Comparison of ENCODE assay signal across 8 mouse cellular contexts in the genomic region with DNA sequence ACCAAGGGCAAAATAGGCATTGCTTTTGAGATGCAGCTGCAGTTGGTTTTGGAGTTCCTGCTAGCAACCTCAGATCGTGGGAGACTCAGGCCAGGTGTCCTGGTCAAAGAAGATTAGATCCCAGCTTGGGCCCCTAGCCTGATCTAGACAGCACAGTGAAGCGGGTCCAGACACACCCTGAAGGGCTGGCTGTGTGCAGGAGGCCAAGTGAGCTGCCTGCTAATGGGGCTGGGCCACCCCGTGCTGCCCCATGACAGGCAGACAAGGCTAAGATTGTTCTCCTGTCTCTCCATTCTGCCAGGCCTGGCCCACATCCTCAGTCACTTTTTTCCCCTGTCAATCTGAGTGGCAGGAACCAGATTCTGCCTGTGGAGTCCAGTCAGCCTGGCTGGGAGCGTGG. TPM values are rescaled to one million over a fixed set of nuclear protein-coding genes. Genes with fewer than 3 reads are reported as not detected.
DNase-seq lines count a peak whose midpoint lies in the region; ATAC-seq and TF ChIP-seq lines count a peak whose summit lies in the region.
"Had no signal": no experiment of that assay in that cellular context is flagged by ENCODE, and none has a peak within 500 bp of the region (broad histone marks: within the 10 kb centered on the region; RNA-seq: fewer than 3 reads in every experiment).

No protein-coding gene starts in this region.

- H3K4me3 ChIP-seq in olfactory bulb, adult 2 months (ENCODE audit: insufficient read depth, low read depth, low read length) = no peak overlapping the region
- H3K4me3 ChIP-seq: neural tube, embryonic 12.5 days had no signal

- DNase-seq in left cerebral cortex, postnatal 4 days = peak; percentile 39
- no peak for DNase-seq in left cerebral cortex, adult 18-20 months (ENCODE audit: low spot score in 2 of 2)
- peak; percentile 82 for DNase-seq in layer of hippocampus, adult 9-11 months
- no peak for DNase-seq in frontal cortex, postnatal 14 days (ENCODE audit: low spot score in 2 of 2)
- DNase-seq in kidney, adult 9 months = no peak

- TF ChIP-seq POLR2A in olfactory bulb, adult 2 months (IDR thresholded peaks at IDR 0.05; ENCODE audit: insufficient read depth, low read depth, low read length) = no peak

- 43% methylated on average over 4 of the region's 4 CpGs for WGBS in olfactory bulb, adult 2 months

- peak; percentile 72 for ATAC-seq in erythroid progenitor cell, adult 5-6 weeks (replicated peaks; ENCODE audit: low FRiP score, poor library complexity, severe bottlenecking)

- peak overlapping the region; percentile 38; the same call in 1 of the 2 replicates for H3K27ac ChIP-seq in olfactory bulb, adult 2 months (ENCODE audit: insufficient read depth, low read depth, low read length)
- H3K27ac ChIP-seq: neural tube, embryonic 12.5 days had no signal

- TF ChIP-seq CTCF in olfactory bulb, adult 2 months (IDR thresholded peaks at IDR 0.05; ENCODE audit: insufficient read depth, low read depth, low read length) = no peak

- intact Hi-C loops in left cerebral cortex, postnatal 4 days (cut with DNase I) = no loop called here

- H3K4me1 ChIP-seq in olfactory bulb, adult 2 months (ENCODE audit: control insufficient read depth, insufficient read depth, low read length) = peaks cover 28% of the 10 kb centered on the region

RNA-seq across cellular contexts. Expression of gene Paqr6, which starts 0.7 kb away (rescaled TPM):
- total RNA-seq in left cerebral cortex, postnatal 4 days (2021) = 1 to 10 TPM; 1.9 to 2.1 TPM
- total RNA-seq in left cerebral cortex, adult 18-20 months (2021) = 10 to 100 TPM in 1 of 2 experiments, 1 to 10 TPM in 1; 8.6 to 11.0 TPM
- total RNA-seq in erythroid progenitor cell, adult 5-6 weeks (2015; ENCODE audit: low replicate concordance) = not detected in 2 replicates
- 1.3 TPM in 1 of 2 replicates, not detected in the other for total RNA-seq in erythroid progenitor cell, adult 5-6 weeks (2017; ENCODE audit: low replicate concordance)
- polyA plus RNA-seq in olfactory bulb, adult 2 months (2012; ENCODE audit: insufficient read depth, insufficient read length, low replicate concordance, missing spikeins) = not detected in 2 replicates

RNA-seq across cellular contexts. Expression of gene Bglap3, which starts 8.8 kb away (rescaled TPM):
- total RNA-seq in left cerebral cortex, postnatal 4 days (2021) = under 1 TPM in 1 of 2 experiments, not detected in 1; 0.36 TPM
- total RNA-seq in left cerebral cortex, adult 18-20 months (2021) = 1 to 10 TPM; 1.7 to 1.9 TPM
- total RNA-seq in erythroid progenitor cell, adult 5-6 weeks (2015; ENCODE audit: low replicate concordance) = not detected in 2 replicates
- not detected in 2 replicates for total RNA-seq in erythroid progenitor cell, adult 5-6 weeks (2017; ENCODE audit: low replicate concordance)
- not detected in 2 replicates for polyA plus RNA-seq in olfactory bulb, adult 2 months (2012; ENCODE audit: insufficient read depth, insufficient read length, low replicate concordance, missing spikeins)
- polyA plus RNA-seq: neural tube, embryonic 12.5 days had no signal

RNA-seq across cellular contexts. Expression of gene Bglap2, which starts 14.8 kb away (rescaled TPM):
- not detected for total RNA-seq in left cerebral cortex, postnatal 4 days (2021)
- 1 to 10 TPM in 1 of 2 experiments, not detected in 1; 2.0 TPM for total RNA-seq in left cerebral cortex, adult 18-20 months (2021)
- not detected in 2 replicates for total RNA-seq in erythroid progenitor cell, adult 5-6 weeks (2015; ENCODE audit: low replicate concordance)
- 3.9 TPM in 1 of 2 replicates, not detected in the other for total RNA-seq in erythroid progenitor cell, adult 5-6 weeks (2017; ENCODE audit: low replicate concordance)
- polyA plus RNA-seq in olfactory bulb, adult 2 months (2012; ENCODE audit: insufficient read depth, insufficient read length, low replicate concordance, missing spikeins) = not detected in 2 replicates
- polyA plus RNA-seq: neural tube, embryonic 12.5 days had no signal

RNA-seq across cellular contexts. Expression of gene Bglap, which starts 20.6 kb away (rescaled TPM):
- not detected for total RNA-seq in left cerebral cortex, postnatal 4 days (2021)
- not detected for total RNA-seq in left cerebral cortex, adult 18-20 months (2021)
- 3.6 TPM in 1 of 2 replicates, not detected in the other for total RNA-seq in erythroid progenitor cell, adult 5-6 weeks (2015; ENCODE audit: low replicate concordance)
- total RNA-seq in erythroid progenitor cell, adult 5-6 weeks (2017; ENCODE audit: low replicate concordance) = not detected in 2 replicates
- not detected in 2 replicates for polyA plus RNA-seq in olfactory bulb, adult 2 months (2012; ENCODE audit: insufficient read depth, insufficient read length, low replicate concordance, missing spikeins)
- polyA plus RNA-seq: neural tube, embryonic 12.5 days had no signal

RNA-seq across cellular contexts. Expression of gene Smg5, which starts 27.6 kb away (rescaled TPM):
- 10 to 100 TPM; 76.7 to 79.8 TPM for total RNA-seq in left cerebral cortex, postnatal 4 days (2021)
- total RNA-seq in left cerebral cortex, adult 18-20 months (2021) = 10 to 100 TPM; 80.1 to 81.7 TPM
- total RNA-seq in erythroid progenitor cell, adult 5-6 weeks (2015; ENCODE audit: low replicate concordance) = 34.8 and 40.7 TPM in 2 replicates
- total RNA-seq in erythroid progenitor cell, adult 5-6 weeks (2017; ENCODE audit: low replicate concordance) = 85.6 and 88.2 TPM in 2 replicates
- polyA plus RNA-seq in olfactory bulb, adult 2 months (2012; ENCODE audit: insufficient read depth, insufficient read length, low replicate concordance, missing spikeins) = not detected in 2 replicates

Comparison
In these comparisons a context has a peak if more than half of its experiments do, and no peak if none do; other contexts are left out.
1. DNase-seq: peak in left cerebral cortex, postnatal 4 days (single experiment) and layer of hippocampus, adult 9-11 months (single experiment); none in left cerebral cortex, adult 18-20 months (0 of 2), frontal cortex, postnatal 14 days (0 of 2) and kidney, adult 9 months (single experiment).